Mouse (Mus musculus) CH12.LX (cell line): ENCODE data around the gene Krba1.

Experiments used
- CTCF ChIP-seq, 2 experiments: IDR thresholded peaks in 1 of 2; conservative IDR thresholded peaks in 1 of 2; 2 replicates each; pipeline ENCODE4 v1.5.1; 2011 to 2012; ENCODE audit warnings: low read depth in 2 of 2, low read length in 2 of 2, improper control_type of control experiment in 1 of 2, inconsistent platforms in 1 of 2, mild to moderate bottlenecking in 1 of 2, moderate library complexity in 1 of 2
- ELF1 ChIP-seq: IDR thresholded peaks from 2 replicates; pipeline ENCODE4 v1.6.1; 2014; ENCODE audit warnings: low read depth, mild to moderate bottlenecking, inconsistent platforms, low read length, improper control_type of control experiment
- EP300 ChIP-seq: IDR thresholded peaks from 2 replicates; pipeline ENCODE4 v1.6.1; 2011; ENCODE audit warnings: low read length, improper control_type of control experiment
- JUND ChIP-seq: conservative IDR thresholded peaks from 2 replicates; pipeline ENCODE4 v1.6.1; 2011; ENCODE audit warnings: low read depth, low read length, improper control_type of control experiment
- KAT2A ChIP-seq: IDR thresholded peaks from 2 replicates; pipeline ENCODE4 v1.6.1; 2012; ENCODE audit warnings: low read length, improper control_type of control experiment, inconsistent platforms; ENCODE audit not compliant: insufficient replicate concordance
- POLR2A ChIP-seq: IDR thresholded peaks from 2 replicates; pipeline ENCODE4 v1.6.1; 2011; ENCODE audit warnings: low read depth, mild to moderate bottlenecking, improper control_type of control experiment, low read length
- USF1 ChIP-seq: IDR thresholded peaks from 2 replicates; pipeline ENCODE4 v1.6.1; 2014; ENCODE audit warnings: low read depth, mild to moderate bottlenecking, inconsistent platforms, low read length, improper control_type of control experiment

DNA sequence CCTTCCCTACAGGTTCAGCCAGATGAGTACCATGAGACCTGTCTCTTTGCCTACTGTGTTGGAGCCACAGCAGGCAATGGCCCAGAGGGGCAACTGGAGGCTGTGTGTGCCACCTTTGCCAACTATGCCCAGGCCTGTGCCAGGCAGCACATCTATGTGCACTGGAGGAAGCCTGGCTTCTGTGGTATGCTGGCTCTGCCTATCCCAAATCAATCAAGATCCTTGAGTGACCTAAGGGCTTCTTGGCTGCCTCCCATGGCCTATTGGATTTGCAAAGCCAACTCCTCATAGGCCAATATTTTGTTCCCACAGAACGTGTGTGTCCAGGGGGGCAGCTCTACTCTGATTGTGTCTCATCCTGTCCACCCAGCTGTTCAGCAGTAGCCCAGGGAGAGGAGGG, 56.8 kb downstream of the Krba1 start:
- no peak for TF ChIP-seq CTCF (conservative IDR thresholded peaks at IDR 0.05 in 1 of 2, IDR thresholded peaks at IDR 0.05 in 1 of 2; ENCODE audit: low read depth in 2 of 2, low read length in 2 of 2)
- TF ChIP-seq EP300 = no peak
- TF ChIP-seq KAT2A = no peak
- TF ChIP-seq JUND = no peak
- no peak for TF ChIP-seq POLR2A
- no peak for TF ChIP-seq ELF1
- TF ChIP-seq USF1 = no peak
